Mouse (Mus musculus): ENCODE measurements around the gene Napa.
A peak's percentile ranks its signal among the peaks of the same experiment; 100 is the strongest.

Napa gene

DNA sequence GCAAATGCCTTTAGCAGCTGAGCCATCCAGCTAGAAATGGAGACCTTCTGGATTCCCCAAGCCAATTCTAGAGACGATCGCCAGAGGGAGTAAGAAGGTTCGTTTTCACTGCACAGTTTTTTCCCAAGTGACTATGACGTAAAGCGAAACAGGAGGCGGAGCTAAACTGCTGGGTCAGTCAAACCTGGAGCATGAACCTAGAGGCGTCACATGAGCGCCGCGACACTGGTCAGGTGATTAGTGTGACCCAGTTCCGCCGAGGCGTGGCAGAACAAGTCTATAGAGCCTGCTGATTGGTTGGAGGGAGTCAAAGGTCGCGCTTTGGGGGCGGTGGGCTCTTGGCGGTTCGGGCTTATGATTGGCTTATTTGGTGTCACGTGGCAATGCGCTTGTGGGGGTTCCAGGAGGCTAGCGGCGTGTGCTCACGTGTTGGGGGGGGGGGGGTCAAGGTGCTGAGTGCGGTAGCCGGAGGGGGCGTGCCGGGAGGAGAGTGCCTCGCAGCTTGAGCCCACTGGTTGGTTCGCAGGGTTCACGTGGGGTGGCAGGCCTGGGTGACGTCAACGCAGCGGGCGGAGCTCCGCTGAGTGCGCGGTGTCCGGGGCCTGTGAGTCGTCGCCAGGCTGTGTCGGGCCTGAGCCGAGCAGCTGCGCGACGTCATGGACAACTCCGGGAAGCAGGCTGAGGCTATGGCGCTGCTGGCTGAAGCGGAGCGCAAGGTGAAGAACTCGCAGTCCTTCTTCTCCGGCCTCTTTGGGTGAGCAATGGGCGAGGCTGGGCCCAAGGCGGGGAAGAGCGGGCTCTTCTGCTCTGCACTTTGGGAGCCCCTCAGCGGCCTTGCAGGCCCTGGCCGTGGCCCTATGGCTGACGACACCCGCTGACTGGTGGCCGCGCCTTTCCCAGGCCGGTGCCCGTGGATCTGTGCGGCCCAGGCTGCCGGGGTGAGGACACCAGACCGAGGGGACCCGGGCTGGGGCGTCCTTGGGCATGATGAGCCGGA is at the start of gene Napa:
Napa (plus strand) TSS at position 438 of the 997 bp plus-strand sequence.
- DNase-seq (ENCODE audit: low read depth) = peak; percentile 100

DNA sequence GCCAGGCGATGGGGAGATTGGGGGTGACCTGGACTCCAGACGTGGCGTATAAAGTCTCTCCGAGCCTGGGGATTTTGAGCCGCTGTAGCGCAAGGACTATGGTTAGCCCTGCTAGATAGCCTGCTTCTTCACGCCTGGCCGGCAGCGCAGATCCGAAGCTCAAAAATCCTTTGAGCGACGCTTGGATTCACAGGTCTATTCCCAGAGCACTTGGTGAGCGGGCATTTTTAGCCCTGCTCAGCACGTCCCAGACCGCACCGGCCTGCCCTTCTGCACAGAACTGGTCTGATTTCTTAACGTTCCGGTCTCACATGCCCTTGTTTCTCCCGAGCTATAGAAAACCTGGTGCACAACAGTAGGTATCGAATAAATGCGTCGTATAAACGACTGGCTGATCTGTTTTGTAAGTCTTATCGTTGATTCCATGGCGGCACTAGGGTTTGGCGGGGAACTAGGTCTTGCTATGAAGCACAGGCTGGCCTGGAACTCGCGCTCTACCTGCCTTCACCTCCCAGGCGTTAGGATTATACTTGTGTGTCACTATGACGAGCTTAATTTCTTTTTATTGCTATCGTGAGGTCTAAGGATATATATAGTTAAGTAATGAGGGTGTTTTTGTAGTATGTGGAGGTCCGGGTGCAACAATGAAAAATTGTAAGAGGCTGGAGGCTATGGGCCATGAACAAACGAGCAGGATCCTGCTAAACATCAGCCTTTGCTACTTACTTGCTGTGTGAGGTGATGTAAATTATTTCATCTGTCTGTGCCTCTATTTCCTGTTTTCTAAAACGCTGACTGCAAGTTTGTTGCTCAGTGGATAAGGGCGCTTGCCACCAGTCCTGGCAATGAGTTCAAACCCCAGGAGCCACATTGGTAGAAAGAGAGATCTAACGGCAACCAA is 49.3 kb upstream of the Napa start:
- peak; percentile 58 for DNase-seq (ENCODE audit: low read depth)

DNA sequence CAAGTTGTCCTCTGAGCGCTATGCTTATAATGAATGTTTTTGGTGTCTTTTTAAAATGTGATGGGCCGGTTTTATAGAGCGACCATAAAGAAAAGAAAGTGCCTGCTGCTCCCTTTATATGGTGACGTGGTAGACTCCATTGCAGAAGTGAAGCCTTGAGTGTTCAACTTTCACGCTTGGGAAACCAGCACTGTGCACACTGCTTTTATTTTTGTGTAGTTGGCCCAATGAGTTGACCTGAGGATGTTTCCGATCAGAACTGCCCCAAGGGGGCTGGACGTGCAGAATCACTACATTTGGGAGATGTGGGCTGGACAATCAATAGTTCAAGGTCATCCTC is 48.7 kb upstream of the Napa start:
- peak; percentile 46 for DNase-seq (ENCODE audit: low read depth)

GRCm38 (mm10) chr7:16050600-16050999 is 47.7 kb upstream of the Napa start:
- DNase-seq (ENCODE audit: low read depth) = no peak

DNA sequence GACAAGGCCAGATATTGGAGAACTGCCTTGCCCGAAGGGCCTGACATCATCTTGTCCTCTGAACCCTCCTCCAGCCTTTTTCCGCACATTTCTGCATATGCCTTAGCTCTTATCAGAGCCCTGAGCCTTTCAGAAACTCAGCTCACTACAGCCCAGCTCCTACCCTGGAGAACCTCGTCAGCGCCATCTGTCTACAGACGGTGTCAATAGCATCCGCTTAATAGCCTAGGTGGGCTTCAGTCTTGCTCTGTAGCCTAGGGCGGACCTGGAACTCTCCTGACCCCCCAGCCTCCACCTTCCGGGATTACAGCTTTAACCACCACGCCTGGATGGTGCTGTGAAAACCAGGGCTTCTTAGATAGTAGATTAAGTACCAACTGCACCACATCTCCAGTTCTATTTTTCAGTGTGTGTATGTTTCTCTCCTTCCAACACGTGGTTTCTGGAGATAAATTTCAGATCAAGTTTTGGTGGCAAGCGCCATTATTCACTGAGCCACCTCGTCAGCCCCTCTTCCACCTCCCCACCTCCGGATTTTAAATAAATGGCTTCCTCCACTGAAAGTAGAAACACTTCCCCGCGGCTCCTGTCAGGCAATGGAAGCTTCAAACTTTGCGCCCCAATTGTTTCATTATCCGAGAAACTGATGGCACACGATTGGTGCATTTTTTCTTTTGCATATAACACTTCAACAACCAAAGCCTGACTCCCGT is 46.2 kb upstream of the Napa start:
- peak; percentile 93 for DNase-seq (ENCODE audit: low read depth)

GRCm38 (mm10) chr7:16052684-16053083 is 45.6 kb upstream of the Napa start:
- peak; percentile 99 for DNase-seq (ENCODE audit: low read depth)

DNA sequence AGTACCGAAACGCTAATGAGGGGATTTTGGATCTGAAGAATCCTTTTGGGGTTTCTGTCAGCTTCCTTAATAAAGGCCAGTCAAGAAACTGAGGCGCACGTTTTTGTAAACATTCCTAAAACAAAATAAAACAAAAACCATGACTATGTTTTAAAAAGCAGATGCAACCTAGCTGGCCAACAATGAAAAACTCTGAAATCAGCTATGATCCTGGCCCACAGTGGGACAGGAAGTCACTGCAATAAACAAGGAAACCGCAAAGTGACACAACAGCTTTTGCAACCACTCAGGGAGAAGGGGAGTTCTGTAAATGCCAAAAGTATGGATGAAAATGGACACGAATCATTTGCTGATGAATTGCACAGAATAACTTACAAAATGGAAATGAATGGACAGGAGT is 45.2 kb upstream of the Napa start:
- peak; percentile 92 for DNase-seq (ENCODE audit: low read depth)

GRCm38 (mm10) chr7:16054966-16055365 is 43.3 kb upstream of the Napa start:
- DNase-seq (ENCODE audit: low read depth) = peak; percentile 78

GRCm38 (mm10) chr7:16055665-16056064 is 42.6 kb upstream of the Napa start:
- DNase-seq (ENCODE audit: low read depth) = peak; percentile 29

DNA sequence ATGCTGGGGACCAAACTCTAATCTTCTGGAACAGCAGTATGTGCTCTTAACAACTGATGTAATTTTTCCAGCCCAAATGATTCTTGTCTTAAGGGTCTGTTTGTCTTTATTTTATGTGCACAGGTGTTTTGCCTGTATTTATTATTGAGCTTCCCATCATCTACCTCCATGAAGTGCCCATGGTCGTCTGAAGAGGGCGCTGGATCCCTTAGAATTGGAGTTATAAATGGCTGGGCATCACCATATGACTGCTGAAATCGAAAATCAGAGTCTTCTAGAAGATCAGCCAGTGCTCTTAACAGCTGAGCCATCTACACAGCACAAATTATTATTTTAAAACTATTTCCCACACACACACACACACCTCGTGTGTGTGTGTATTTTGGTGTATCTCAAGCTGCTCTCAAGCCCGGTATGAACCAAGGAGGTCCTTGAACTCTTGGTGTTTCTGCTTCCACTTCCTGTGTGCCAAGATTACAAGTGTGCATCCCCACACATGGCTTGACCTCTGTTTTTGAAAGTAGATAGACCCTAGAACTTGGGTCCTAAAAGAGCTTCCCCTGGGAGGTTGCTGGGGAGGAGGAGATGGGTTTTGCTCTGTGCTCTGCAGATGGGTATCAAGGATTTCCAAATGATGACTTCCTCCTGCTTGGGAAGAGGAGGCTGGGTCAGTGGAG is 41.7 kb upstream of the Napa start:
- peak; percentile 83 for DNase-seq (ENCODE audit: low read depth)

DNA sequence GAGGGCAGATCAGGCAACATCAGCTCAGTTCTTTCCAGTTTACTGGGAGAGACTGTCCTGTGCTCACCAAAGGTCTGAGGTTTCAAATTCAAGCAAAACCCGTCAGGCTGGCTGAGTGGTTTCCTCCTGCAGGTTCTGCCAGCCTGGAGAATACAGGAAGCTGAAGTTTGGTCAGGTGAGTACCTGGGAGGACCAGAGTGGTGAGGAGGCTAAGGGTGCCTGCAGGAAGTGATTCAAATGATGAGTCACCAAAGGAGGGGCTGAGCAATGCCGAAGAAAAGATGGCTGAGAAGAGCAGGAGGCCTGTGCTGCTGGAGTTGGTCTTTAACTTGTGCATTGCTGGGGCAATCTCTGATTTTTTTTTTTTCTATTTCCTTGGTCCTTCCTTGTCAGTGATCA is 41.1 kb upstream of the Napa start:
- DNase-seq (ENCODE audit: low read depth) = peak; percentile 82

- no peak for DNase-seq (ENCODE audit: low read depth)
These were observed 36.8 kb upstream of the Napa start, which contains the start of gene Zfp541 for GRCm38 (mm10) chr7:16061219-16062098. TSS of gene Zfp541 (plus strand) at chr7:16061814.

DNA sequence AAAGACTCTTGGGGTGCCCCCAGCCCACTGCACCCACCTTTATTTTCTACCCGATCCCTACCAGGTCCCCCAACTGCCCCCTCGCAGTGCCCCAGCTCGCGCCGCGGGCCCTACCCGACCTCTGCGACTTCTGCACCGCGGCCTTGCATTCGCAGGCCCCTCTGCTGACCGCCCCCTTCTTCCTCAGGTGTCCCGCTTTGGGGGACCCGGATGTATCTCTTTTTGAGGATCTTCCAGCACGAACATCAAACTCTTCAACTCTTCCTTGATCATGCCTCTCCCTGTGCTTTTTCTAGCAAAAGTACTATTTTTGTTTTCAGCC is 36.2 kb upstream of the Napa start:
- no peak for DNase-seq (ENCODE audit: low read depth)

DNA sequence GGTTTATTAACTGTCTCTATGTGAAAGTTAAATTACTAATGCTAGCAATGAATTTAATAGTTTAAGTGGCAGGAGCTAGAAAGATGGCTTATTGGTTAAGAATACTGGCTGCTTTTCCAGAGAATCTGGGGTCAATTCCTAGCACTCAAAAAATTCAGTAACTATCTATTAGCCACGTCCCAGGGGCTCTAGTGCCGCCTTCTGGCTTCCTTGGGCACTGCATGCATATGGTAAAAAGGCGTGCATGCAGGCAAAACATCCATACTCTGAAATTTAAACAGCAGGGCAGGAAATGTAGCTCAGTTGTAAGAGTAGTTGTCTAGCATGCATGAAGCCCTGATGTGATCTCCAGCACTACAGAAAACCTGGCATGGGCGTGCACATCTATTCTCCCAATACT is 34.8 kb upstream of the Napa start:
- peak; percentile 24 for DNase-seq (ENCODE audit: low read depth)

DNA sequence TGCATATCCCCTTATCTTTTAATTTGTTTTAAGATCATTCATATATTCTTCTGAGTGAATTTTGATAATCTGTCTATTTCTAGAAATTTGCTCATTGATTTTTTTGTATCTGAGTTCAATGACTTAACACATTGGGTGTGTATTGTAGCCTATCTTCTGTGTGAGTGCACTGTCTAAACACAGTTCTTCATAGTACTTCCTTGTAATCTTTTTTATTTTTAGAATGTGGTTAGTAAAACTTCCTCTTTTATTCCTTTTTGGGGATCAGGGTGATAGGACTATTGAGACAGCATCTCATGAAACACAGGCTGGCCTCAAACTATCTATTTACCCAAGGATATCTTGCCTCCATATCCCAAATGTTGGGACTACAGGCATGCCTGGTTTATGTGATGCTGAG is 27.4 kb upstream of the Napa start:
- peak; percentile 32 for DNase-seq (ENCODE audit: low read depth)

DNA sequence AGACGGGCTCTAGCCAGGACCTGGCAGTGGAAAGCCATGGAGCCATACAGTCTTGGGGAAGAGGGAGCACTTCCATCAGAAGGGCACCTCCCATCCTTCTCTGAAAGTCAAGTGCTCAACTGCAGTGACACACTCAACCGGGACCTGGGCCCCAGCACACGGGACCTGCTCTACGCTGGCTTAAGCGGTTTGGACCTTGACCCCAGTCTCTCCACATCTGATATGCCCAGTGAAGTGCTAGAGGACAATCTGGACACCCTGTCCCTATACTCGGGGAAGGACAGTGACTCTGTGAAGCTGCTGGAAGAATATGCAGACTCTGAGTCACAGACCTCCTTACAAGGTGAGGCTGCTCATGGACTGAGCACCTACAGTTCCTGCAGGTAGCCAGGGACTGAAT is 26.4 kb upstream of the Napa start:
- no peak for DNase-seq (ENCODE audit: low read depth)

- no peak for DNase-seq (ENCODE audit: low read depth)
These were observed 18.3 kb upstream of the Napa start for GRCm38 (mm10) chr7:16079947-16080346.

GRCm38 (mm10) chr7:16080581-16080980 is 17.7 kb upstream of the Napa start:
- no peak for DNase-seq (ENCODE audit: low read depth)

- no peak for DNase-seq (ENCODE audit: low read depth)
These were observed 14.9 kb upstream of the Napa start for GRCm38 (mm10) chr7:16083361-16083760.

DNA sequence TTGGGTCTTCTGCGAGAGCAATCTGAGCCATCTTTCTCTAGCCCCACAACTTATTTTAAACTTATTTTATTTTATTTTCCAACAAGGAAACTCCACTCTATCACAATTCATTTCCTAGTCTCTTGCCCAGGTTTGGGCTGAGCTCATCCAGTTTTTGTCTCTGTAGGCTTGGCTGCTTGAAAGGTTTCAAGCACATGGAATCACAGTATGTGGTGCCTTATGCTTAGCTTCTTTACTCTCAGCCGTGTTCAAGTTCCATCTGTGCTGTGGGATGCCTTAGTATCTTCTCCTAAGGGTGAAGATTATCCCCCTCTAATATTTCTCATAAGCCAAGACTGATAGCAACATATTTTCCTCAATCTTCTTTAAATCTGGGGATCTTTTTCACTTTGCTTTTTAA is 10.7 kb upstream of the Napa start:
- no peak for DNase-seq (ENCODE audit: low read depth)

DNA sequence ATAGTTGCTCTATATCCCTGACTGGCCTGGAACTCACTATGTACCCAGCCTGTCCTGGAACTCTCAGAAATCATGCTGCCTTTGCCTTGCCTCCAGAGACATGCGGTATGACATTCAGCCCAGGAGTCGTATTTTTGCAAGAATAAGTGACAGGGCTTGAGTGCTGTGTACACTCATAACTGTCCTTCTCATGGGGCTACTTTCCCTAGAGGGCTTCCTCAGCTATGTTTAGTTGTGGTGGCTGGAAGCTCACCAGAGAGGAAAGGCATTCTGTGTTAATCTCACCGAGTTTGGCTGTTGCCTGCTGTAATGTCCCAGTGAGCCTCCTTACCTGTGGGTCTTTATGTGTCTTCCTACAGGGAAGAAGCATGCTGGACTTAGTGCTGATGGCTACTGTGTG is 3.7 kb upstream of the Napa start:
- DNase-seq (ENCODE audit: low read depth) = no peak

Measured in 416B (cell line).